Comparison of ENCODE assay signal across 8 mouse cellular contexts in genomic region chr5:64969861-64970771, GRCm38 (mm10). TPM values are rescaled to one million over a fixed set of nuclear protein-coding genes. Genes with fewer than 3 reads are reported as not detected.
DNase-seq lines count a peak whose midpoint lies in the region; ATAC-seq and TF ChIP-seq lines count a peak whose summit lies in the region.

Fam114a1 (plus strand) TSS chr5:64970071.

- no peak for TF ChIP-seq CTCF in E14TG2a.4 (conservative IDR thresholded peaks at IDR 0.05; ENCODE audit: low read length)

- H3K4me3 ChIP-seq in E14TG2a.4 (replicated peaks; ENCODE audit: low read length), result peak within 1 kb of the TSS; percentile 83
- peak within 1 kb of the TSS; percentile 69 for H3K4me3 ChIP-seq in forebrain, embryonic 12.5 days (replicated peaks)
- peak within 1 kb of the TSS; percentile 73 for H3K4me3 ChIP-seq in macrophage (ENCODE audit: inconsistent target)

- H3K27ac ChIP-seq in forebrain, embryonic 12.5 days, result no peak within 1 kb of the TSS
- H3K27ac ChIP-seq in macrophage, result peak within 1 kb of the TSS; percentile 74

- peak within 1 kb of the TSS; percentile 95 for H3K4me2 ChIP-seq in forebrain, embryonic 12.5 days

- peaks cover 35% of the 10 kb centered on the region for H3K27me3 ChIP-seq in E14TG2a.4 (ENCODE audit: insufficient read depth, low read length)
- peaks cover 24% of the 10 kb centered on the region for H3K27me3 ChIP-seq in forebrain, embryonic 12.5 days

- H3K9ac ChIP-seq in forebrain, embryonic 12.5 days, result peak within 1 kb of the TSS; percentile 71

- peak; percentile 86 for DNase-seq in adrenal gland, postnatal 25 days
- DNase-seq in heart, postnatal 25 days (ENCODE audit: low spot score), result peak; percentile 79
- DNase-seq in large intestine, adult 2 months (ENCODE audit: low read depth, low spot score), result no peak
- DNase-seq in right cerebral cortex, adult 18-20 months, result peak; percentile 21
- peak; percentile 22 for DNase-seq in urinary bladder, postnatal 10 days (ENCODE audit: low spot score)

- H3K9me3 ChIP-seq in E14TG2a.4 (ENCODE audit: low read length), result no peaks in the 10 kb centered on the region
- no peaks in the 10 kb centered on the region for H3K9me3 ChIP-seq in forebrain, embryonic 12.5 days

- H3K4me1 ChIP-seq in E14TG2a.4 (replicated peaks; ENCODE audit: low read depth, low read length), result peaks cover 31% of the 10 kb centered on the region
- peaks cover 20% of the 10 kb centered on the region for H3K4me1 ChIP-seq in forebrain, embryonic 12.5 days

- WGBS in forebrain, embryonic 12.5 days, result 1% methylated on average over 55 of the region's 68 CpGs
- WGBS in large intestine, adult 2 months, result 1% methylated on average over 68 of the region's 68 CpGs
- 3% methylated on average over 63 of the region's 68 CpGs for WGBS in macrophage (ENCODE audit: missing documents)

- intact Hi-C loops in heart, postnatal 25 days (cut with DNase I), result loop anchor here (10.0 kb wide), 2 partner anchors 85 to 675 kb away; no protein-coding TSS in a partner anchor

- ATAC-seq in forebrain, embryonic 12.5 days (ENCODE audit: low FRiP score), result peak; percentile 77

- no peaks in the 10 kb centered on the region; the same call in 1 of the 2 replicates for H3K79me2 ChIP-seq in macrophage (ENCODE audit: inconsistent target)

- H3K36me3 ChIP-seq in E14TG2a.4 (ENCODE audit: insufficient read depth, low read length) (no peaks in the 10 kb centered on the region), macrophage (ENCODE audit: inconsistent target) (no peaks in the 10 kb centered on the region)
- H3K36me3 ChIP-seq in forebrain, embryonic 12.5 days (replicated peaks), result no peaks in the 10 kb centered on the region

RNA-seq across cellular contexts. Expression of gene Fam114a1, which starts in this region (rescaled TPM):
- total RNA-seq in adrenal gland, postnatal 25 days (2021), result 14.9 and 23.7 TPM in 2 replicates
- 9.6 and 15.0 TPM in 2 replicates for polyA plus RNA-seq in forebrain, embryonic 12.5 days (2016; fragmentation: Nextera tagmentation; extraction: Ambion mirVana)
- total RNA-seq in heart, postnatal 25 days (2021), result 10 to 100 TPM; 19.1 to 19.4 TPM
- polyA plus RNA-seq in large intestine, adult 2 months (2012; rRNA removed), result 16.8 and 24.0 TPM in 2 replicates
- 10 to 100 TPM; 33.8 to 92.4 (median 48.7) TPM for total RNA-seq in macrophage (2018; cell fraction: chromatin; rRNA removed)
- total RNA-seq in macrophage (2018; cell fraction: cytosol; rRNA removed), result 10 to 100 TPM; 10.9 to 21.0 (median 16.7) TPM
- total RNA-seq in macrophage (2018; cell fraction: nucleus; rRNA removed), result 10 to 100 TPM; 23.2 to 81.6 (median 31.8) TPM
- 12.5 to 16.6 TPM (median 14.3 TPM) in 3 replicates for polyA plus RNA-seq in macrophage (2018)
